Mouse (Mus musculus) liver, adult 2 months (tissue): Measurements from ENCODE around the gene Cryba2. TPM values are rescaled to one million over a fixed set of nuclear protein-coding genes. Genes with fewer than 3 reads are reported as not detected.
A peak's percentile ranks its signal among the peaks of the same experiment; 100 is the strongest.

ENCODE experiments used
- DNase-seq: peaks from one replicate; pipeline ENCODE4 v3.0.0-alpha.2; 2011; ENCODE audit warnings: low read depth, low spot score; ENCODE audit errors: extremely low read depth
- H3K27ac ChIP-seq: fragments of 200-500 bp; replicated peaks from 2 replicates; pipeline ENCODE4 v1.5.1; 2012; ENCODE audit warnings: low read depth, mild to moderate bottlenecking, control low read depth, inconsistent platforms, low read length; ENCODE audit not compliant: insufficient read depth
- H3K27me3 ChIP-seq: fragments of 200-500 bp; 2 replicates; pipeline ENCODE4 v1.6.1; 2012; ENCODE audit warnings: mild to moderate bottlenecking, moderate library complexity, low read length, inconsistent platforms; ENCODE audit not compliant: control insufficient read depth, insufficient read depth
- H3K36me3 ChIP-seq: fragments of 200-500 bp; 2 replicates; pipeline ENCODE4 v1.6.1; 2012; ENCODE audit warnings: low read length, inconsistent platforms; ENCODE audit not compliant: control insufficient read depth, insufficient read depth
- H3K4me1 ChIP-seq: fragments of 200-500 bp; 2 replicates; pipeline ENCODE4 v1.6.1; 2011; ENCODE audit warnings: low read length; ENCODE audit not compliant: control insufficient read depth, insufficient read depth
- H3K4me3 ChIP-seq: fragments of 200-500 bp; 2 replicates; pipeline ENCODE4 v1.5.1; 2011; ENCODE audit warnings: low read depth, mild to moderate bottlenecking, control low read depth, low read length, moderate library complexity; ENCODE audit not compliant: insufficient read depth
- H3K79me2 ChIP-seq: fragments of 200-500 bp; 2 replicates; pipeline ENCODE4 v1.6.1; 2012; ENCODE audit warnings: inconsistent platforms, mild to moderate bottlenecking, low read length, moderate library complexity; ENCODE audit not compliant: control insufficient read depth, insufficient read depth
- H3K9ac ChIP-seq: fragments of 200-500 bp; 2 replicates; pipeline ENCODE4 v1.6.1; 2012; ENCODE audit warnings: low read depth, mild to moderate bottlenecking, control low read depth, inconsistent platforms, low read length
- CTCF ChIP-seq: fragments of 200-500 bp; IDR thresholded peaks from 2 replicates; pipeline ENCODE4 v1.5.1; 2011; ENCODE audit warnings: low read depth, low read length, control low read depth
- POLR2A ChIP-seq: fragments of 200-500 bp; IDR thresholded peaks from 2 replicates; pipeline ENCODE4 v1.6.1; 2011; ENCODE audit warnings: low read length, control low read depth; ENCODE audit not compliant: insufficient read depth; ENCODE audit errors: extremely low read depth
- WGBS: fragments of 180-500 bp; shearing (Covaris S2); methylation state at CpG from one replicate; pipeline ENCODE4 v1.1.7; 2018; 5-methylcytosine and 5-hydroxymethylcytosine counted together
- polyA plus RNA-seq: library from polyadenylated mRNA; depleted of rRNA; stranded (reverse); fragments of >200 nt; gene quantifications from 2 replicates; pipeline ENCODE4 v1.2.3, GENCODE M21; 2012
- total RNA-seq: library from RNA; depleted of rRNA; stranded (reverse); fragments of >200 nt; gene quantifications from 2 replicates; pipeline ENCODE4 v1.2.3, GENCODE M21; 2014

Gene Cryba2
- total and polyA plus RNA-seq, 2 experiments, result not detected

DNA sequence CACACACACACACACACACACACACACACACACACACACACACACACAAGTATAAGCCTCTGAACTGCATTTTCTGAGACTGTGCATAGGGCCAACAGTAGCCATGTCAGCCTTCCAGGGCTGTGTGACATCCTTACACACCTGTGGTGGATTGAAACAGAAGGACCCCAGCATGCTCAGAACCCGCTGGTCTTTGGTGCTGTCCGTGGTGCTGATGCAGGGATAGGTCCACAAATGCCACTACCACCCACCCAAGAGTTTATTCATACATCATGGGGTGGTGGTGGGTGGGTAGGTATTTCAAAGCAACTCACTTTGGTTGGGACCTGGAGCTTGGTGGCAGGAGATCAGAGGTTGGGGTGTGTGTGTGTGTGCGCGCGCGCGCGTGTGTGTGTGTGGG is 1.4 kb downstream of the Cryba2 start:
- Histone ChIP-seq H3K27me3 (peaks cover 15% of the 10 kb centered on the region), H3K36me3 (no peaks in the 10 kb centered on the region), H3K27ac (no peak overlapping the region), H3K4me3 (no peak overlapping the region), H3K9ac (no peak overlapping the region), H3K79me2 (no peaks in the 10 kb centered on the region), H3K4me1 (no peaks in the 10 kb centered on the region)
- 4% methylated on average over 8 of the region's 8 CpGs for WGBS
- no peak for DNase-seq
- TF ChIP-seq POLR2A (no peak), CTCF (no peak)

GRCm38 (mm10) chr1:74885369-74886042 is 7.4 kb downstream of the Cryba2 start, which contains the start of gene Fev:
TSS of gene Fev (minus strand) at chr1:74885419.
- H3K27me3 ChIP-seq, result peaks cover 35% of the 10 kb centered on the region
- H3K4me3 ChIP-seq, result peak within 1 kb of the TSS; percentile 49
- no peak for TF ChIP-seq POLR2A
- TF ChIP-seq CTCF, result no peak
- H3K27ac ChIP-seq, result no peak within 1 kb of the TSS
- H3K4me1 ChIP-seq, result no peaks in the 10 kb centered on the region
- no peak within 1 kb of the TSS for H3K9ac ChIP-seq
- H3K79me2 ChIP-seq, result no peaks in the 10 kb centered on the region
- H3K36me3 ChIP-seq, result no peaks in the 10 kb centered on the region
- WGBS, result 3% methylated on average over 41 of the region's 43 CpGs
- no peak for DNase-seq

- no peak for DNase-seq
- no peaks in the 10 kb centered on the region for H3K36me3 ChIP-seq
- no peak for TF ChIP-seq POLR2A
- WGBS, result 3% methylated on average over 57 of the region's 57 CpGs
- H3K79me2 ChIP-seq, result no peaks in the 10 kb centered on the region
- H3K27ac ChIP-seq, result no peak overlapping the region
- H3K9ac ChIP-seq, result no peak overlapping the region
- peaks cover 31% of the 10 kb centered on the region for H3K27me3 ChIP-seq
- H3K4me1 ChIP-seq, result no peaks in the 10 kb centered on the region
- peak overlapping the region; percentile 49 for H3K4me3 ChIP-seq
These were observed 8.5 kb downstream of the Cryba2 start for GRCm38 (mm10) chr1:74884196-74885141.

- Histone ChIP-seq H3K4me3 (no peak overlapping the region), H3K79me2 (no peaks in the 10 kb centered on the region), H3K27ac (no peak overlapping the region), H3K27me3 (peaks cover 31% of the 10 kb centered on the region), H3K4me1 (no peaks in the 10 kb centered on the region), H3K36me3 (no peaks in the 10 kb centered on the region), H3K9ac (no peak overlapping the region)
- DNase-seq, result no peak
- TF ChIP-seq CTCF (no peak), POLR2A (no peak)
- 24% methylated on average over 5 of the region's 5 CpGs for WGBS
These were observed 9.5 kb downstream of the Cryba2 start for GRCm38 (mm10) chr1:74883441-74883840.

DNA sequence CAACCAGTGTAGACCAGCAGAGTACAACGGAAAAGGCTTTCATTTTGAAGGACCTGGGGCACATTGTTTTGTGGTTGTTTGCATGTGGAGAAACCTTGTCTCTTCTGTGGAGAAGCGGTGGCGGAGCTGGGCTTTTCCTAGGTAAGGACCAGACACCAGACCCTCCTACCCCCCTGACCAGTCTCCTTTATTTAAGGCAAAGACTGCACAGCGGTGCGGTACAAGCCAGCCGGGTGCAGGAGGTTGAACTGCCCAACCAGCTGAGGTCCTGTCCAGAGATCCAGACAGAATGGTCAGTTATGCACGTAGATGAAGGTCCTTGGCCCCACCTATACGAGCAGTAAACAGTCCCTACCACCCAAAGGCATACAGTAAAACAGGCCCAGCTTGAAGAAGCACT is 10.1 kb downstream of the Cryba2 start:
- Histone ChIP-seq H3K27ac (no peak overlapping the region), H3K79me2 (no peaks in the 10 kb centered on the region), H3K9ac (no peak overlapping the region), H3K4me3 (no peak overlapping the region), H3K4me1 (no peaks in the 10 kb centered on the region), H3K27me3 (peaks cover 31% of the 10 kb centered on the region), H3K36me3 (no peaks in the 10 kb centered on the region)
- 8% methylated on average over 8 of the region's 8 CpGs for WGBS
- no peak for DNase-seq
- no peak for TF ChIP-seq CTCF
- no peak for TF ChIP-seq POLR2A
